Mouse (Mus musculus) G1E (cell line): ENCODE measurements around the gene 9530053A07Rik.

ENCODE experiments used
- CTCF ChIP-seq: IDR thresholded peaks from 2 replicates; pipeline ENCODE4 v1.5.1; 2012; ENCODE audit warnings: low read depth, low read length, inconsistent platforms, mixed read lengths
- GATA1 ChIP-seq: IDR thresholded peaks from 2 replicates; pipeline ENCODE4 v1.6.1; 2012; ENCODE audit warnings: borderline replicate concordance, low read length, inconsistent platforms, mixed read lengths
- POLR2AphosphoS5 ChIP-seq: IDR thresholded peaks from 2 replicates; pipeline ENCODE4 v1.6.1; 2012; ENCODE audit warnings: low read depth, low read length, inconsistent platforms; ENCODE audit not compliant: insufficient replicate concordance
- TAL1 ChIP-seq: conservative IDR thresholded peaks from 2 replicates; pipeline ENCODE4 v1.6.1; 2012; ENCODE audit warnings: low read depth, low read length, inconsistent platforms, mixed read lengths

DNA sequence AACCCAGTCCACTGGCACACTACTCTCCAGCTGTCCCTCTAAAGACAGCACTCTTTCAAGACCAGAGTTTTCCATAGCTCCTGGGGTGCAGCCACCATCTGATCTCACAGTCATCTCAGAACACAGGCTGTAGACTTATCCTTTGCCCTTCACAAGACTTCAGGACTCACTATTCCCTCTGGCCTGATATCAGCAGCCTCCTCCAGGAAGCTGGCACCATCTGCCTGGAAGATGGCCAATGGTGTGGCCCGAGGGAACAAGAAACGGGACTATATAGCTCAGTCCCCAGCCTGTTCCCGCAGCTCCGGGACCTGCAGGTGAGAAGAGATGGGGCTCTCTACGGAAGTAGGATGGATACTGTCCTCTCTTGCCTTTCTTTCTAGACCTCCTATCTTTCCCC, at the start of gene 9530053A07Rik:
- TF ChIP-seq CTCF (no peak), TAL1 (no peak), GATA1 (no peak), POLR2AphosphoS5 (no peak)
